ENCODE assay signal across 8 mouse cellular contexts in genomic region chr8:124633001-124633703, GRCm38 (mm10). TPM values are rescaled to one million over a fixed set of nuclear protein-coding genes. Genes with fewer than 3 reads are reported as not detected.
DNase-seq lines count a peak whose midpoint lies in the region; ATAC-seq and TF ChIP-seq lines count a peak whose summit lies in the region.
"Had no signal": no experiment of that assay in that cellular context is flagged by ENCODE, and none has a peak within 500 bp of the region (broad histone marks: within the 10 kb centered on the region; RNA-seq: fewer than 3 reads in every experiment).

No protein-coding gene starts in this region.

- no peak overlapping the region for H3ac ChIP-seq in myocyte (ENCODE audit: control insufficient read depth, insufficient read length)

- H3K27me3 ChIP-seq in kidney, postnatal 0 days (ENCODE audit: insufficient read depth, low read length): no peaks in the 10 kb centered on the region
- no peaks in the 10 kb centered on the region for H3K27me3 ChIP-seq in myocyte (ENCODE audit: control insufficient read depth, insufficient read depth, insufficient read length)
- H3K27me3 ChIP-seq: neural tube, embryonic 13.5 days had no signal

- H3K79me2 ChIP-seq in myocyte (ENCODE audit: control insufficient read depth, insufficient read depth): no peaks in the 10 kb centered on the region

- peak overlapping the region; percentile 70; the same call in 1 of the 2 replicates for H3K27ac ChIP-seq in kidney, postnatal 0 days
- H3K27ac ChIP-seq: neural tube, embryonic 13.5 days had no signal

- no peak overlapping the region for H3K4me2 ChIP-seq in kidney, postnatal 0 days (ENCODE audit: low read length)
- peak overlapping the region; percentile 52 for H3K4me2 ChIP-seq in myocyte (ENCODE audit: low read depth)
- H3K4me2 ChIP-seq: neural tube, embryonic 13.5 days had no signal

- no peak overlapping the region for H3K9ac ChIP-seq in kidney, postnatal 0 days (ENCODE audit: low read depth, low read length)
- H3K9ac ChIP-seq: neural tube, embryonic 13.5 days had no signal

- no peak for TF ChIP-seq POLR2A in myocyte (IDR thresholded peaks at IDR 0.05; ENCODE audit: insufficient read length, low read depth)

- 62% methylated on average over 14 of the region's 14 CpGs for WGBS in kidney, postnatal 0 days

- no peaks in the 10 kb centered on the region for H3K9me3 ChIP-seq in kidney, postnatal 0 days (replicated peaks; ENCODE audit: low read length)
- H3K9me3 ChIP-seq: neural tube, embryonic 13.5 days had no signal

- no peaks in the 10 kb centered on the region for H3K4me1 ChIP-seq in kidney, postnatal 0 days (replicated peaks; ENCODE audit: insufficient read depth, low read length)
- H3K4me1 ChIP-seq: neural tube, embryonic 13.5 days had no signal

- H3K36me3 ChIP-seq in kidney, postnatal 0 days (ENCODE audit: insufficient read depth, low read length): peaks cover 18% of the 10 kb centered on the region; the same call in 1 of the 2 replicates
- H3K36me3 ChIP-seq in myocyte (ENCODE audit: control insufficient read depth, insufficient read depth): peaks cover 13% of the 10 kb centered on the region

- TF ChIP-seq CTCF in kidney, postnatal 0 days (IDR thresholded peaks at IDR 0.05; ENCODE audit: low read depth): no peak

- H3K4me3 ChIP-seq in kidney, postnatal 0 days (replicated peaks; ENCODE audit: low read depth, low read length): no peak overlapping the region
- H3K4me3 ChIP-seq in myocyte: no peak overlapping the region
- H3K4me3 ChIP-seq: neural tube, embryonic 13.5 days had no signal

- peak; percentile 68 for DNase-seq in Muller cell, postnatal 12 days (ENCODE audit: inconsistent ontology term)
- peak; percentile 91 for DNase-seq in brain, adult 2 months (ENCODE audit: low read depth, low spot score)
- peak; percentile 88 to 90 for DNase-seq in heart, adult 9 months (ENCODE audit: low spot score in 2 of 2)
- peak; percentile 79 for DNase-seq in kidney, postnatal 0 days (ENCODE audit: low spot score)
- no peak for DNase-seq in thymus, postnatal 36 days
- DNase-seq in thymus, adult 18-20 months: no peak

- no peak for ATAC-seq in kidney, postnatal 0 days (replicated peaks; ENCODE audit: low FRiP score, low read depth)

TF ChIP-seq in myocyte, 11 proteins besides CTCF, POLR2A, EP300 and RAD21:
- TF ChIP-seq REST (IDR thresholded peaks at IDR 0.05; ENCODE audit: insufficient read depth, insufficient read length): no peak
- TF ChIP-seq MYOD1 (IDR thresholded peaks at IDR 0.05; ENCODE audit: control insufficient read depth in 1 of 3, insufficient read length in 2 of 3, low read depth in 2 of 3): peak in 1 of 3 experiments; percentile 35
- TF ChIP-seq TCF3 (IDR thresholded peaks at IDR 0.05; ENCODE audit: insufficient read length, low read depth): no peak
- TF ChIP-seq CEBPB (IDR thresholded peaks at IDR 0.05; ENCODE audit: insufficient read depth, poor library complexity, severe bottlenecking): no peak
- no peak for TF ChIP-seq E2F4 (IDR thresholded peaks at IDR 0.05; ENCODE audit: insufficient read depth)
- TF ChIP-seq MAX (IDR thresholded peaks at IDR 0.05; ENCODE audit: low read depth): no peak
- peak; percentile 14 for TF ChIP-seq POLR2AphosphoS2 (IDR thresholded peaks at IDR 0.05; ENCODE audit: insufficient read length, low read depth)
- TF ChIP-seq SRF (IDR thresholded peaks at IDR 0.05; ENCODE audit: control insufficient read depth, insufficient read length, low read depth): no peak
- TF ChIP-seq MYOG (IDR thresholded peaks at IDR 0.05; ENCODE audit: control insufficient read depth in 1 of 3, insufficient read depth in 1 of 3, insufficient read length in 2 of 3, low read depth in 2 of 3): peak in 1 of 3 experiments; percentile 38
- TF ChIP-seq USF1 (IDR thresholded peaks at IDR 0.05; ENCODE audit: low read depth): peak; percentile 34
- no peak for TF ChIP-seq TCF12 (IDR thresholded peaks at IDR 0.05; ENCODE audit: insufficient read depth, poor library complexity, severe bottlenecking)
TF ChIP-seq in myocyte: peak in this region for 4.

RNA-seq across cellular contexts. Expression of gene 2310022B05Rik, which starts 30.0 kb away (rescaled TPM):
- polyA plus RNA-seq in kidney, postnatal 0 days (2015; fragmentation: Nextera tagmentation; extraction: Ambion mirVana): 30.2 and 32.0 TPM in 2 replicates
- polyA plus RNA-seq in myocyte (2012; fragmentation: generic; extraction: Trizol): 102 TPM

RNA-seq across cellular contexts. Expression of gene Capn9, which starts 57.2 kb away (rescaled TPM):
- polyA plus RNA-seq in kidney, postnatal 0 days (2015; fragmentation: Nextera tagmentation; extraction: Ambion mirVana): 0.20 and 0.24 TPM in 2 replicates
- polyA plus RNA-seq in myocyte (2012; fragmentation: generic; extraction: Trizol): 0.04 TPM

Comparison
In these comparisons a context has a peak if more than half of its experiments do, and no peak if none do; other contexts are left out.
1. DNase-seq: peak in Muller cell, postnatal 12 days (single experiment), brain, adult 2 months (single experiment), heart, adult 9 months (2 of 2) and kidney, postnatal 0 days (single experiment); none in thymus, postnatal 36 days (0 of 2) and thymus, adult 18-20 months (0 of 2).